Mouse (Mus musculus) cerebellum, adult 9-11 months (tissue): Measurements from ENCODE around the gene Syn3.

Experiments
- DNase-seq: peaks from one replicate; pipeline ENCODE4 v3.0.0; 2022

Syn3 gene

DNA sequence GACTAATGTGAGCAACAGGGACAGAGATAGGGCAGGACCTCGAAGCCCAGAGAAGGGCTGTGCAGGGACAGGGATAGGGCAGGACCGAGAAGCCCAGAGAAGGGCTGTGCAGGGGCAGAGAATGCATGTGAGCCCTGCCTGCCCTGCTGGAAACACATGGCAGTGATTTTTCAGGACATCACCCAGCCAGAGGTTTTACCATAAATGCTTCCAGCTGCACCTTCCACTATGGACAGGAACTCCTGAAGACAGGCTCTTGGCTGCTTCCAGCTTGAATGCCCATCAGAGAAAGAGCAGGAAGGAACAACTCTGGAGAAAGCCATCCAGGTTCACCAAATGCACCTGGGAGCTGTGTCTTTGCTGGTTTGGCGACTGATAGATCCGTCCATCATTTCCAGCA lies 131.3 kb downstream of the Syn3 start:
- no peak for DNase-seq

DNA sequence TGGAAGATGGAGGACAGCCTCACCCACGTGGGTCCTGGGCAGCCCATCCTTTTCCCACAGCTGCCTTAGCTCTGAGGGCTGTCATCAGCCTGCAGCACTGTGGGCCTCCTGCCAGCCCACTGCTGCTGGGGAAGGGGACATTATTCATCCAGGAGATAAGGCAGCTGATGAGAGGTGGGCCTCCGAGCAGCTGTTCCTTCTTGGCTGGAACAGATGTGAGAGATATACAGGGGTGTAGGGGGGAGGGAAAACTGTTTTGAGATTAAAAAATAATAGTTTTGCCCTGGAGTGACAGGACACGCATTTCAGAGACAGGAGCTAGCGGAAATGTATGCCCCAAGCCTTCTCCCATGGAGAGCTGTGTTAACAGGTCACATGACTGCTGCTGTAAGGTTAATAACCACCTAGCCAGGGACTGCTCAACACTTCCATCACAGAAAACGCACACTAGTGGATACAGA lies 133.0 kb downstream of the Syn3 start:
- DNase-seq: no peak

DNA sequence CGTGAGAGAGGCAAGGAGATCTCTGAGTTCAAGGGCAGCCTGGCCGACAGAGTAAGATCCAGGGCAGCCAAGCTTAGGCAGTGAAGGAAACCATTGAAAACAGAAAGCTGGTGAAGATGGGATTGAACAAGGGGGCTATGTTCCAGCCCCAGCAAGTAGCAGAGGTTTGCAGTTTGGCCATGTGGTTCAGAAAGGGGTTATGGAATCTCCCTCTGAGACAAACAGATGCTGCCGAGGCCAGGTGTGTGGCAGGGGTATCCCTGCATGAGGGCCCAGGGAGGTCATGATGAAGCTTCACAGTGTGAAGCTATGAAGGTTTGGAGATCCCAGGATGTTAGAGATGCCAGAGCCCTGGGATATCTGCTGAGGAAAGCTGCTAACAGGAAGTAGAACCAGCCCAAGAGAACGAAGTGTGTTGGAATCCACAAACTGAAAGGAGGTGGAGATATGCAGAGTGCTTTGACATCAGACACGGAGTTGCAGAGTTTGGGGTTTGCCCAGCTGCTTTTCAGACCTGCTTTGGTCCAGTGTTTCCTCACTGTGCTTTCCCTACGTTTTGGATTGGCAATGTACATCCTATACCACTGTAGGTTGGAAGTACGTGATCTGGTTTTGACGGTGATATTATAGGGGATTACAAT lies 134.9 kb downstream of the Syn3 start:
- DNase-seq: no peak

DNA sequence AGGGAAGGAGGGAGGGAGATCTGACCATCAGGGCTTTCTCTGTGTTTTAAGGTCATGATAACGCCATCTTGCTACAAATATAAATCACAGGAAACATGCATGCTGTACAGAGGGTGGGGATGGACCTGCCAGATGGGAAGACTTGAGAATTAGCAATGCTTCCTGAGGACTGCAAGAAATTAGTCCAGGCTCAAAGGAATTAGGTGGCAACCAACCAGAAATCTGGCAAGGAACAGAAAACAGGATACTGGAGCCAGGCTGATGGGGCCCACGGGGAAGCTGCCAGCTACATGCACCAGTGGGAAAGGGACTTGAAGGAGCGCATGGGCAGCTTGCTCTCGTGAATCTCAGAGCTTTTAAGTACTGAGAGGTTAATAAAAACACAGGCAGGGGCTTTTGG lies 139.0 kb downstream of the Syn3 start:
- peak; percentile 89 for DNase-seq

DNA sequence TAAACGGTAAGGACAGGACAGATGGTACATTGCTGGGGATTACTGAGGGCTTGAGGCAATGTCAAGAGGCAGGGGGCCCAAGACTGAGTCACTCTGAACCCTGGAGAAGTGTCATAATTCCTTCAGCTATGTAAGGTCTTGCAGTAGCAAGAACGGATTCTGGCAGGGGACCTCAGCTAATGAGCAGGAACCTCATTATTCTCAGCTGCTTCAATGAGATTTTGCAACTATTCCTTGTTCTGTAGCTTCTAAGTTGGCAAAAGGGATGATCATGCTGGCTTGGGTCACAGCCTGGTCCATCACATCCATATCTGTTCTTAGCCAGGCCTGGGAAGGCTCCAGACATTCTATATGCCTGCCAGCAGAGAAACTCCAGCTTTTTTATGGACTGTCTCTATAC lies 139.5 kb downstream of the Syn3 start:
- DNase-seq: peak; percentile 77

DNA sequence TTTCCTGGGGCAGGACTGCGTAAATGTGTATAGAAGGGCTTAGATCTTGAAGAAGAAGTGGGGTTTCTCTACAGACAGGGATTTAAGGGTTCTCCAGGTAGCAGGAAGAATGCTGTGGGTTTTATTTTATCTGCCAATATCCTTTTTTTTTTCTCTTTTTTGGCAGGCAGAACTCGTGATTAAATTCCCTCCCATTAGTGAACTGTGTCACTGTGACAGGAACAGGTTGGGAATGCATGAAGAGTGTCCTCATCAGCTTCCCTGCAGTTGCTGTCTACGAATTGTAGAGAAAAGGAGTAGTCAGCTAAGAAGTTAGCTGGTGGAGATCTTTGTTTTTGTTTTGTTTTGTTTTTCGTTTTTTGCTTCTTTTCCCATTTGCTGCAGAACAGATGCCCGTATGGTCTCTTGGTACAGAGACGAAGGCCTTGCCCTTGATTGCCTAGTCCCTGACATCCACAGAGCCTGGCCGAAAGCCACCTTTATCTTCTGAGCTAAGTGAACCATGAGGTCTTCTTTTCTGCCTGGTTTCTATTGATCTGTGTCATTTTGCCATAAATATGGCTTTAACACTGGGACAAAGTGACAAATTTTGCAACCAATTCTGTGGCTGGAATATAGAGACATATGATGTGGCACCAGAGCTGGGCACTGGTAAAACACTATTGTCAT lies 140.3 kb downstream of the Syn3 start:
- no peak for DNase-seq

DNA sequence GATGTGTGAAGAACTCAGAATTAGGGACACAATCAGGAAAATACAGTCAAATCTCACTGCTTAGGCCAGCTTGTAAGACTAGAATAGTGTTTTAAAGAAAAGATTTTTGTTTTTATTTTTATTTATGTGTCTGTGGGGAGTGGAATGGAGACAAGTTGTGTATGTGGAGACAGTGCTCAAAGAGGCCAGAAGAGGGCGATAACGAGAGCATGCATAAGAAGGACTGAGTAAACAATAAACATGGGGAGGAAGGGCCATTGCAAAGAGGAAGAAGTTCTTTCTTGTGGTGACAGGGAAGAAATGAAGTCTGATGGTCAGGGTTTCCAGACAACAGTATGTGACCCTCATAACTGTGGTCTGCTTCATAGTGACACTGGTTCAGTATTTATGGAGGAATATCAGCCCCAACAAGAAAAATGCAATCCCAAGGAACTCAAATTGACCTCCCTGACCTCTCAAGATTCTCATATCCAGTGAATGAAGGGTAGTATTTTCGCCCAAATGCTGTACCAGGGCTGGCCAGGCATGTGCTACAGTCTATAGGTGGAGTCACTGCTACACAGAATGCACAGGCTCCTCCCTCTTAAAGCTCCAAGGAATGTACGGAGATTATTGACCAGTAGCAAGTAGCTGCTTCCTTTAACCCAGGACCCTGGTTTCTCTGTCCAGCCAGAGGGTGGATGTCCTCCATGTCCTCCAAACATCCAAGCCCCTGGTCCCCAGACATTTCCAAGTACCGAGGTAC lies 141.7 kb downstream of the Syn3 start:
- no peak for DNase-seq

DNA sequence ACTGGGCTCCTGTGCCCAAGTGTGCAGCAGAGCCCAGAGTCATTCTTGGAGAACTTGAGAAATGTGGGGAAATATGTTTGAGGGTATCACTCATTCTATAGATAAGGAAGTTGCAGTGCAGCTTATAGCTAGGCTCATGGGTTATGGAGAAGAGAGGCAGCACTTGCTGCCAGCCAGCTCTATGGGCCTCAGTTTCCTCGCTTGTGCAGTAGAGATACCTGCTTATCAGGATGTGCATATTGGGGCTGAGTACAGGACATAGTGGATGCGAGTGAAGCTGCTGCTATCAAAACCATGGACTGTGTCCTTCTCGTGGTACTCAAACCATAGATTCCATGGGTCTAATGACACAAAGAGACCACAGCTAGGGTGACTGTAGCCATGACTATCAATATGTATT lies 146.2 kb downstream of the Syn3 start:
- no peak for DNase-seq

DNA sequence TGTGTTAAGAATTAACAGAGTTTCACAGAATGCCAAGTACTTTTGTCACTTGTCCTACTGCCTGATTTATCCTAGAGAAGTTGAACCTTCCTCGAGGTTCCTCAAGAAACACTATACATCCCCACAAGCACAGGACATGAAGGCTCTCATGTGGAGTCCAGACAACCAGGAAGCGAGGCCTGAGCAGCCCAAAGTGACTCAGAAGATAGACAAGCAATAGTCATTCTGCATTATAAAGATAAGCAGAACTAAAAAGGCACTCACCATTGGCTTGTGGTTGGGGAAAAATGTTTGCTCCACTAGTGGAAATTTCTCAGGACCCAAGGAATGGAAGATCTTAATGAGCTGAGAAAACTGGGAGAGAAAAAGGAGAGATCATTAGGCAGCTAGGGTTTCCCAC lies 147.4 kb downstream of the Syn3 start:
- DNase-seq: no peak

DNA sequence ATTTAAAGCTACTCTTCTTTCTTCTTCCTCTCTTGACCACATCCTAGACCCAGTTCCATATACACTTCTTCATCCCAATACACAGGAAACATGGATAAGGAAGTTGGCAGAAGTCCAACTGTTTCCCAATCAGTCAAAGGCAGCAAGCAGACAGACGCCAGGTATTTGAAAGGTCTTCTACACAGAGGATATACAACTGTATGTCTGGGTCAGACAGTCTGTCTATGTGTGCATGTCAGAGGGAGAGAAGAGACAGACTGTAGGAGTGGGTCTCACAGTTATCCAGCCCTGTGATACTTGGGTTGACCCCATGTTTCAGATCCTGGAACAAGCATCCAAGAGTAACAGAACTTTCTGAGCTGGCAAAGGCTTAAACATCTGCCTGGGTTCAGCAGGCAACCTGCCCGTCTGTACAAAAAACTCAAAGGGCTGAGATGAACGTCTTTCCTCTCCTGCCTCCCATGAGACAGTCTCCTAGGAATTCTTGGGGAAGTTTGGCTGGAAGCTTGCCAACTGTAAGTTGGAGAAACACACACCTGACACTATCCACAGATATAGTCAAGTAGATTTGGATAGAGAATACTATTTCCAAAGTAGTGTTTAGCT lies 152.4 kb downstream of the Syn3 start:
- DNase-seq: no peak

DNA sequence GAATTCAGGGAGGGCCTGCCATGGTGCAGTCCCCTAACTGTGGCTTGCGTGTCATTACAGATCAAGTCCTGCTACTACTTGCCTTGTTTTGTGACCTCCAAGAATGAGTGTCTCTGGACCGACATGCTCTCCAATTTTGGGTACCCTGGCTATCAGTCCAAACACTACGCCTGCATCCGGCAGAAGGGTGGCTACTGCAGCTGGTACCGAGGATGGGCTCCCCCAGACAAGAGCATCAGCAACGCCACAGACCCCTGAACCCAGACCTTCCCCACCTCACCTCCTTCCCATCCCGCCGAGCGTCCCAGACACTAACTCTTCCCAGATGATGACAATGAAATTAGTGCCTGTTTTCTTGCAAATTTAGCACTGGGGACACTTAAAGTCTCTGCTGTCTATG lies 153.1 kb downstream of the Syn3 start:
- DNase-seq: no peak

DNA sequence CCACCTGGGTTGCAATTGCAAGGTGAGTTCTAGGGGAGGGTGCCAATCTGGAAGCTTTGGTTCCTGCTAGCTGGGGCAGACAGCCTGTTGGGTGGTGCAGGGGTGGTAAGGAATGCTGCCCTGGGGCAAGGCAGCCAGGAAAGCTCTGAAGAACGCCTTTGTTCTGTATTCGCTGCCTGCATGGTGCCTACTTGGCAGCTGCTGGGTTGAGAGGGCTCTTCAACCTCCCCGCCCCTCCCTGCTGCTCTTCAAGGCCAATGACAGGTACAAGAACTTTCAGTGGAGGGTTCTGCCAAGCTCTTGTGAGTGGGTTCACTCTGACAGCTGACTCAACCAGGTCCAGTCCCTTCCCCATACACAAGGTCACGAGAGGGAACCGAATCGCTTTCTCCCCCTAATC lies 154.0 kb downstream of the Syn3 start:
- DNase-seq: no peak

DNA sequence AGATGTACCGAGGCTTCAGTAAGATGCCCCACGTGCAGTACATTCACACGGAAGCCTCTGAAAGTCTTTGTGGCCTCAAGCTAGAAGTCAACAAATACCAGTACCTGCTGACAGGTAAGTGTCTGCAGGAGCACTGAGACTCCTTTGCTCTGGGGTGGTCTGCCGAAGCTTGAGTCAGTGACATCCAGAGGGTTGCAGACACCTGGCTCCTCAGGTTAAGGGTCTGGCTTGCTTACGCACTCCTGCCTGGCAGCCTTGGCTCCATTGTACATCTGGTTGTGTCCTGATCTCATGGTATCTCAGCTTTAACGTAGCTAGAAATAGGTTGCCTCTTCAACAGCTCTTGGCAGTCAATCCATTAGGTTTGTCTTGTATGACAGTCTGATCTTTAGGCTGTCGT lies 154.8 kb downstream of the Syn3 start:
- DNase-seq: no peak

DNA sequence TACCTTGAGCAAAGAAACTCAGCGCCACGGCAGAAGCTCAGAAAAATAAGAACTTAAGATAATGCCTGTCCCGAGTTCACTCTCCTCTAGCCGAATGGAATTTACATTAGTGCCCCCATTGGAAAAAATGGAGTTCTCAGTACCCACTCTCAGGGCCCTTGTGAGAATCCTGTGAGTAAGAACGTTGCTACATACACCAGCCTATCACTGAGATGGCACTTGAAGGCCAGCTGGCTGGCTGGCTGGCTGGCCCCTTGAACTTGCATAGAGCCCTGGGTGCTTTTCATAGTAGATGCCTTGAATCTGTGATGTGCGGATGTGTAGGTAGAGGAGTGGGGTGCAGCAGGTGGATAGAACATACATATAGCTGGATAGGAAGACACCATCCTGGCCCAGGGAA lies 155.3 kb downstream of the Syn3 start:
- DNase-seq: no peak

DNA sequence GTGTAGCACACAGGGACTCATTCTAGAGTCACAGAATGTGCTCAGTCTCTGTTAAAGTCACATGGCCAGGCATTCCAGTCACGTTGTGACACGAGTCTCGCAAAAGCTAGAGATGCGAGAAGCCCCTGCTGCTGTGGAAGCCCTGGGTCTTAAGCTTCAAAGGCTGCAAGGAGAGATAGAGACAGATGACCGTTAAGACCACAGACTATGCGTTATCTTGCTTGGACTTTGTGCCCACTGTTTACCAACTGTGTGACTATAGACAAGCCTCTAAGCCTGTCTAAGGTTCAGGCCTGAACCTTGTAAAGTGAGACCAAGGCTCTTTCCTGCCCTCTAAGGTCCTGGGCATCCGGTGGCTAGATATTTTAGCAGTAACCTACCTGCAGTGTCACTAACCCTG lies 156.0 kb downstream of the Syn3 start:
- DNase-seq: no peak

DNA sequence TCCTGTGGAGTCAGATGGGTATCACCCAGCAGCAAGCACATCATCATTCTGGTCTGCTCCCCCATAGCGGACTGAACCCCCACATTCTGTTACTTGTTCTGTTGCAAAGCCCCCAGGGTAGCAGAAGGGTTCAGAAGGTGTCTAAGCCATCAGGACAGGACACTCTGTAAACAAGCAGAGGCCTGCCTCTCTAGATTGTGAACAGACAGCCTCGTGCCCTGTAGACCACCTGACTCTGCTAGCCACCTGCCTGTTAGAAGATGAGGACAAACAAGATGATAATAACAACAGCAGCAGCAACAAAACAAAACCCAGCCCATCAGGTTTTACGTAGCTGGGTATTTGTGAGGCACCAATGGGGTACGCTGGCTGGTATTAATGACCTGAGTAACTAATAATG lies 156.5 kb downstream of the Syn3 start:
- no peak for DNase-seq

DNA sequence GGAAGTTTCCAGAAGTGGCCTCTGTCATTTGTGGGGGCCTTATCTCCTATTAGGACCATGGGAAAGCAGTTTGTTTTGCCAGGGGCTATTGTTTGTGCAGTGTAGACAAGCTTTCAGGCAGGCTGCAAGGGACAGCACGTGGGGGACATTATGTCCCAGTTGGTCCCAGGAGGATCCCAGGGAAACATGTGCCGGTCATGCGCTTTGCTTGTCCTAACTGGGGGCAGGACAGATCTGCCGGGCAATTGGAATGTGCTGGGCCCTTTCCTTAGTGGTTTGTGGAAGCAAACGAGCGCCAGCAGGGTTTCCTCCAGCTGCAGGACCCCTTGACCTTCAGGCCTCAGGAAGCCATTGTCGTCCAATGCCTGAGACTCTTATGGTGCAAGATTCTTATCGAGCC lies 157.1 kb downstream of the Syn3 start:
- DNase-seq: no peak

DNA sequence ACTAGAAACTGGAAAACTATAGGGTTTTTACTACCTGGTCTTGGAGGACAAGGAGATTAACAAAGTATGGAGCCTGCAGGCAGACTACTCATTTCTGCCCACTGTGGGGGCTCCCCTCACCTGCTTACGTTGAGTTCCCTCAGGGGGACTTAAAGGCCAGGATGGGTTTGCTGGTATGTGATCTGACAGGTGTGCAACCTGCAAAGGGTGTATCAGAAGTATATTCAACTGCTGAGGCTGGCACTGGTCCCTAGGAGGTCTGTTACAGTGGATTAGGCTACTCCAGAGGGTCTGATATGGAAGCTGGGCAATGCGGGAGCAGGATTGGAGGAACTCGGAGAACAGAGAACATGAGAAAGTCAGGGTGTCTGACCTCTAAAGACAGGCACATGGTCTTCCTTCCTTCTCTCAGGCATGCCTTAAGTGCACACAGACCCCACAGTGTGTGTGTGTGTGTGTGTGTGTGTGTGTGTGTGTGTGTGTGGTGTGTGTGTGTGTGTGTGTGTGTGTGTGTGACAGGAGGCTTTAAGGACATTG lies 157.6 kb downstream of the Syn3 start:
- DNase-seq: no peak

DNA sequence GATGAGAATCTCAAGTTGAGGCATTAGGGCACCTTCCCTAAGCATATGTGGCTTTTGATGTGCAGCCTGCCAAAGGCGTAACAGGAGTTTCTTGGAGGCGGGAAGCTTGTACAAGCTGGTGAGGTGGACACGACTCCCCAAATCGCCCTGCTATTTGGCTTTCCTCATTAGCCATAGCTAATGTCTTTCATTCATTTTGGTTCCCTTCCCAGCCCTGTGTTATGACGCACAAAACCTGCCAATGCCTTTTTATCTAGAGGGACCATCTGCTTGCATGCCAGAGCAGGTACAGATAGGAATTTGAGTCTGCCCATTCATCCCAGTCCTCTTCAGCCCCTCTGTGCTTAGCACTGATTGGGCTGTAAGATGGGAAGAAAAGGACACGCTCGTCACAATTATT lies 158.3 kb downstream of the Syn3 start:
- DNase-seq: peak; percentile 61

DNA sequence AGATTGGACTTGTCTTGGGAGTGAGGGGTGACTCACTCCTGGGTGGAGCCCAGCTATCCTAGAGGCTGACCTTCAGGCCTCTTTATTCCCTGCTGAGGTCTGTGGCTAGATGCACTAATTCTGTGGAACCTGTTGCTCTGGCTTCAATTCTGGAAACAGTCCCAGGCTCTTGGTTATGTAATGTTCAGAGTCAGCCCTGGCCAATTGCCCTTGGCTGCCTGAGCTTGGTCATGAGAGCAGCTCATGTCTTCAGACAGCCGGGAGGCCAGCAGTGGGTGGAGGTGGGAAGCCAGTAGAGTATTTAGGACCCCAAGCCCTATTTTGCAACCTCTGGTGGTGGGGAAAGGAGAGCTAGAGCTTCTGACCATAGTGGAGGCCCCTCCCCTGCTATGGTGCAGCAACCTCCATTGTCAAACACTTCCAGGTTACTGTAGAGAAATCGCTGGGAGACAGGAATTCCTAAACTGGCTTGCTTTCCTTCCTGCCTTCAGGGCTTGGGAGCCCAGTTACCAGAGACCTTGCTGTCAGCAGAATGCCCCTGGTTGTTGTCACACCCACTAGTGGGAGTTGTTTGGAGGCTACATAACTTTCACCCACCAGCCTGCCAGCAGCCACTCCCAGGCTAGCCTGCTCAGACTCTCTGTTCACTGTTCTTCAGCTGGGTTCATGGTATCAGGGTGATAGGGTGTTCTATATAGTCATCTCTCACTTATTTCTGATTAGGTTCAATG lies 158.9 kb downstream of the Syn3 start:
- DNase-seq: peak; percentile 95

DNA sequence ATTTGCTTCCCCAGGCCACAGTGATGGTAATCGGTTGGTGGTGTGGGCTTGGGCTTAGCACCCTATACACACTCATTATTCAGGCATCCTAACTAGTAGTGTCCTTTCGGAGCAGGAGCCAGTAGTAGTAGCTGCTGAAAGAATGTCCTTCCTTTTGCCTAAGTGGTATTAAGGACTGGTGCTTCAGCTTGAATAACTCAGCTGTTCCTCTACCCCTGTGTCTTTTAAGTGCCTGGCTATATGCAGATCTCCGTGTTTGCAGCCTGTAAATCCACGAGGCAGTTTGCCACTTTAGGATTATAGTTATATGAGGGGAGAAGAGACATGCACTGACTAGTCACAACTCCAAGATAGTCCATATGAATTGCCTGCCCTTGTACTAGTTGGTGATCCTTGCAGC lies 159.6 kb downstream of the Syn3 start:
- DNase-seq: no peak

DNA sequence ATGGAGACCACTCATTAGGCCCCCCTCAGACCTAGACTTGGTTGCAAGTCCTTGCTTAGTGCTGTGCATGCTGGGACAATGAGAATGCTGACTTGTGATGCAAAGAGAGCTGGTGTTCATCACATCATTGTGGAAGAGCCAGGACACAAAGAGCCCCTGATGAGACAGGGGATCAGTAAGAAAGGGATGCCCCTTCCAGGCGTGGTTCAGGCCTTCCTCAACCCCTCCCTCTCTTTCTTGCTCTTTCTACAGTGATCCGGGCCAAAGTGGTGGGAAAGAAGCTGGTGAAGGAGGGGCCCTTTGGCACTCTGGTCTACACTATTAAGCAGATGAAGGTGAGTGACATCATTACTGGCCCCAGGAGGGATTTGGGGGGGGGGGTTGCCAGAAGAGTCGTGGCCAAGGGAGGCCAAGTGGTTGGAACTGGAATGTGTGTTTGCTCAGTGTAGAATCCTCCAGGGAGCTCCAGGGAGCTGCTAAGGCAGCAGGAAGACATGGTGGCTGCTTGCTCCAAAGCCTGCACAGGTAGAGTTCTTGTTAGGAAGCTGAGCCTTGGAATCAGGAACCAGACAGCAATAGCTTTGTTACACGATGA lies 160.5 kb downstream of the Syn3 start:
- no peak for DNase-seq

DNA sequence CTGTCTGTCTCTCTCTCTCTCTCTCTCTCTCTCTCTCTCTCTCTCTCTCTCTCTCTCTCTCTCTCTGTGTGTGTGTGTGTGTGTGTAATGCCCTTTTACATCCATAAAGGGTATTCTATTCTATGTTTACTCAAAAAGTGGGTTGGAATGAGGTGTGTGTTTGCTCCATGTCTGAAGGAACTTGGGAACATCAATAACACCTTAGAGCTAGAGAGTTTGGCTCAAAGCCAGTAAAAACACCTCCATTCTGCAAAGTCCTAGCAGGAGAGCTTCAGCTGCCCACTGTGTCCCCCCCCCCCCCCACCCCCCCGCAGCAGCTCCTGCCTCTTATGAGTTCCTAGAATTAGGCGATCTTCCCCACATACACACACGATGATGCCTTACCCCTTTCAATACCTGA lies 161.5 kb downstream of the Syn3 start:
- DNase-seq: no peak
